Mouse (Mus musculus) MEL (cell line): ENCODE results near the gene Gm20604.

Experiments
- CTCF ChIP-seq, 3 experiments: IDR thresholded peaks in 2 of 3; conservative IDR thresholded peaks in 1 of 3; 2 replicates each; pipeline ENCODE4 v1.5.1; 2011 to 2012; ENCODE audit warnings: low read length in 3 of 3, low read depth in 2 of 3, mild to moderate bottlenecking in 2 of 3, improper control_type of control experiment in 1 of 3, inconsistent platforms in 1 of 3, mixed read lengths in 1 of 3, moderate library complexity in 1 of 3; ENCODE audit not compliant: control insufficient read depth in 1 of 3, insufficient read depth in 1 of 3, poor library complexity in 1 of 3, severe bottlenecking in 1 of 3
- EP300 ChIP-seq, 2 experiments: IDR thresholded peaks; 2 replicates each; pipeline ENCODE4 v1.6.1; 2011; ENCODE audit warnings: improper control_type of control experiment in 2 of 2, low read length in 2 of 2, low read depth in 1 of 2, mild to moderate bottlenecking in 1 of 2
- GABPA ChIP-seq: IDR thresholded peaks from 2 replicates; pipeline ENCODE4 v1.6.1; 2012; ENCODE audit warnings: low read depth, mild to moderate bottlenecking, inconsistent platforms, low read length, improper control_type of control experiment, moderate library complexity
- GATA1 ChIP-seq: IDR thresholded peaks from 2 replicates; pipeline ENCODE4 v1.6.1; 2011; ENCODE audit warnings: low read depth, low read length, improper control_type of control experiment
- HCFC1 ChIP-seq: IDR thresholded peaks from 2 replicates; pipeline ENCODE4 v1.6.1; 2012; ENCODE audit warnings: low read depth, mild to moderate bottlenecking, inconsistent platforms, low read length, improper control_type of control experiment, moderate library complexity
- JUND ChIP-seq: IDR thresholded peaks from 2 replicates; pipeline ENCODE4 v1.6.1; 2011; ENCODE audit warnings: low read depth, mild to moderate bottlenecking, improper control_type of control experiment, low read length
- MAZ ChIP-seq: IDR thresholded peaks from 2 replicates; pipeline ENCODE4 v1.6.1; 2012; ENCODE audit warnings: low read depth, mild to moderate bottlenecking, inconsistent platforms, low read length, improper control_type of control experiment
- MEF2A ChIP-seq: IDR thresholded peaks from 2 replicates; pipeline ENCODE4 v1.6.1; 2014; ENCODE audit warnings: low read depth, mild to moderate bottlenecking, inconsistent platforms, low read length, improper control_type of control experiment; ENCODE audit not compliant: poor library complexity, insufficient replicate concordance, severe bottlenecking; ENCODE audit errors: extremely low read depth
- NELFE ChIP-seq: IDR thresholded peaks from 2 replicates; pipeline ENCODE4 v1.6.1; 2011; ENCODE audit warnings: low read depth, low read length, improper control_type of control experiment
- POLR2A ChIP-seq, 2 experiments: IDR thresholded peaks; 2 replicates each; pipeline ENCODE4 v1.6.1; 2011 to 2012; ENCODE audit warnings: low read length in 2 of 2, mild to moderate bottlenecking in 2 of 2, control low read depth in 1 of 2, improper control_type of control experiment in 1 of 2, low read depth in 1 of 2, moderate library complexity in 1 of 2; ENCODE audit not compliant: control insufficient read depth in 1 of 2, insufficient read depth in 1 of 2, poor library complexity in 1 of 2
- RCOR1 ChIP-seq: IDR thresholded peaks from 2 replicates; pipeline ENCODE4 v1.6.1; 2012; ENCODE audit warnings: low read depth, mild to moderate bottlenecking, inconsistent platforms, low read length, improper control_type of control experiment
- USF1 ChIP-seq: IDR thresholded peaks from 2 replicates; pipeline ENCODE4 v1.6.1; 2014; ENCODE audit warnings: low read depth, mild to moderate bottlenecking, inconsistent platforms, low read length, improper control_type of control experiment, moderate library complexity
- ZKSCAN1 ChIP-seq: IDR thresholded peaks from 2 replicates; pipeline ENCODE4 v1.6.1; 2012; ENCODE audit warnings: low read depth, mild to moderate bottlenecking, inconsistent platforms, low read length, improper control_type of control experiment, moderate library complexity

DNA sequence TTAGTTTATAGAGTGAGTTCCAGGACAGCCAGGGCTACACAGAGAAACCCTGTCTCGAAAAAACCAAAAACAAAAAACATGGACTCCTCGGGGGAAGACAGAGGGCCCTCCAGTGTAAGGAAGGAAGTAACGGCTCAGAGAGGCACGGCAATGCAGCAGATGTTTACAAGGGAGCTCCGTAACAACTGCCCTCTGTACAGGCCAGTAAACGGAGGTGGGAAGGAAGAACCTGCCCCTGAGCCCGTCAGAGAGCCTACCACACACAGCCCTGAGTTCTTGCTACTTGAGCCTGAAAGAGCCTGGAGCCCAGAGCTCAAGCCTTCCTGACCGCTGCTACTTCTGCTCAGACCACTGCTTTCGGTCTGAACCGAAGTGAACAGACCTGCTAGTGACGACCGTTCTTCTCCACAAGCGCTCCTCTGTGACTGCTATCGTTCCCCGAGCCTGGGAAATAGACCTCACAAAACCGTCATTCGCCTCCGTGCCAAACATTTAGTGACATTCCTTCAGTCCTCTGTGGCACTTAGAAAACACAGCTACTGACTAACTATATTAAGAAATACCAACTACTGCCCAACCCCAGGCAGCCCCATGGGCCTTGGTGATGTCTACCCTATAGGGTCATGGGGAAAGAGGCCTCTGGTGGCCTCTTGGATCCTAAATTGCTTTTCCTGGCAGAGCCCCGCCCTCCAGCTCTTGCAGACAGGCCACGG is 45.2 kb downstream of the Gm20604 start:
- TF ChIP-seq RCOR1 (no peak), POLR2A (IDR thresholded peaks at IDR 0.05; ENCODE audit: control insufficient read depth in 1 of 2, insufficient read depth in 1 of 2, low read depth in 1 of 2, low read length in 2 of 2, poor library complexity in 1 of 2) (no peak), CTCF (IDR thresholded peaks at IDR 0.05 in 2 of 3, conservative IDR thresholded peaks at IDR 0.05 in 1 of 3; ENCODE audit: control insufficient read depth in 1 of 3, insufficient read depth in 1 of 3, low read depth in 2 of 3, low read length in 3 of 3, poor library complexity in 1 of 3, severe bottlenecking in 1 of 3) (no peak), USF1 (no peak), HCFC1 (no peak), MEF2A (no peak), NELFE (no peak), MAZ (no peak), GABPA (no peak), EP300 (IDR thresholded peaks at IDR 0.05; ENCODE audit: low read depth in 1 of 2, low read length in 2 of 2) (no peak), JUND (no peak), GATA1 (no peak), ZKSCAN1 (no peak)
